Mouse (Mus musculus) lung, adult 2 months (tissue): ENCODE data around the gene Hspa14.

Source experiments
- CTCF ChIP-seq: fragments of 200-500 bp; IDR thresholded peaks from 2 replicates; pipeline ENCODE4 v1.5.1; 2011; ENCODE audit warnings: mild to moderate bottlenecking, low read length, control low read depth; ENCODE audit not compliant: insufficient read depth
- POLR2A ChIP-seq: fragments of 200-500 bp; IDR thresholded peaks from 2 replicates; pipeline ENCODE4 v1.6.1; 2011; ENCODE audit warnings: low read depth, mild to moderate bottlenecking, control low read depth, low read length, borderline replicate concordance; ENCODE audit errors: extremely low read depth

DNA sequence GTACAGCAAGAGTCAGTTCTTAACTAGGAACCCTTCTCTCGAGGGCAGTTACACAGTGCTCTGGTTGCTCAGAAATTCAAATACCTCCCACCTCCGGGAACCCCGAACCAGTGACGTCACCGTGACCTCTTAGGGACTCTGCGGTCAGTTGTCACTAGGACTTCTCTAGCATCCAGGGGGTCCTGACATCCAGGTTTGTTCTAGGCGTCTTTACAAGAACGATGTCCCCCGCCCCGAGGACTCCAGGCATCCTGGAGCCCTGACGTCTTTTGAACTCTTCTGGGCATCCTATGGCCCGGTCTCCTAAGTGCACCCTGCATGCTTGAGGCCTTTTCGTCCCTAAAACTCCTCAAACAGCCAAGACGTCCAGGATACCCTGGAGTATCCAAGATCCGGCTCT lies 538 bp downstream of the Hspa14 start:
- TF ChIP-seq CTCF = no peak
- TF ChIP-seq POLR2A = no peak
